Mouse (Mus musculus): ENCODE results near the gene Parp12.

Gene Parp12

DNA sequence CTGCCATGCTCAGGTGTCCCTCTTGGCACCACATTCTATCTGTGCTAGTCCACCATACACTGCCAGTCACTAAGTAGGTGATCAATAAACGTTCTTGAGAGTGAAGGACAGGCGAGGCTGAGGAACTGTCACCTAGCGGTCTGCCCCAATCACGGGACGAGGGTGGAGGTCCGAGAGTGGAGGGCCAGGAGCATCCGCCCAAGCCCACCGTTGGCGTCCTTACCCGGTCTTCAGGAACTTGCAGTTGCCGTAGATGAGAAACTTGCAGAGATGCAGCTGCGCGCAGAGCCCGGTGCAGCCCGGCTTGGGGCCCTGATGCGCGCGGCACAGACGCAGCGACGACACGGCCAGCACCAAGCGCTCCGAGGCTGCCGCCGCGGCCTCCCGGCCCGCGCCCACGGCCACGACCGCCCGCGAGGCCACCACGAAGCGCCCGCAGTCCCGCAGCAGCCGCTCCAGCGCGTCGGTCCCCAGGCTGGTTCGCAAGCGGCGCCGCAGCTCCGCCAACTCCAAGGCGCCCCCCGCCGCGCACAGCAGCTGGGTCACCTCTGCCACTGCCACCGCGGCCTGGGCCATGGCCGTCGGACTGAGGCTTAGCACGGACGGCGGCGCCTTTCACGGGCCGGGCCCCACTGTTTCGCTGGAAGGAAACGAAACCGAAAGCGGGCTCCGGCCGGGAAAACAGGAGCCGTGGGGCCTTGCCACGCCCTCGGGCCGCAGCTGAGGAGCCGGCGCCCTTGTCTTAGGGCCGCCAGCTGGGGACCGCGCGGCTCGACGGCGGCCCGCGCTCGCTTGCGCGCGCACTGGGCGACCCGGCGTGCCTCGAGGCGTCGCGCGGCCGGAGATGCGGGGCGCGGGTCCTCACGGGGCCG, at the start of gene Parp12:
Gene Parp12, minus strand, starts transcription at position 766 of the 872 bp plus-strand sequence.
- DNase-seq (ENCODE audit: low spot score in 2 of 2) = peak in 1 of 2 experiments; percentile 49

DNA sequence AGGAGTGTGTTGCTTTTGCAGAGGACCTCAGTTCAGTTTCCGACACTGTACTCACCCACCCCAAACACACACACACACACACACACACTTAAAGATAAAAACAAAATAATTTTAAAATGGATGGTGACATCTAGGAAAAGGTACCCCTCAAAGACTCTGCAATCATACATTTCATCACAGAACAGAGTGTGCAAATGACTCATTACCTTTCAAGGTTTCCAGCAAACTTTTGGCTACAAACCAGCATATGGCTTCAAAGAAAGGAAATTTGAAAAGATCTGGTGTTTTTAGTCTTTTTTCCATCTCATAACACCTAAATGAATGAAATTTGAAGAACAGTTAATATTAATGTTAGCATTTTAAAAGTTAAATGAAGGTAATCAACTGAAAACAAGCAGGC, 46.7 kb upstream of the Parp12 start:
- no peak for DNase-seq (ENCODE audit: low spot score in 2 of 2)

DNA sequence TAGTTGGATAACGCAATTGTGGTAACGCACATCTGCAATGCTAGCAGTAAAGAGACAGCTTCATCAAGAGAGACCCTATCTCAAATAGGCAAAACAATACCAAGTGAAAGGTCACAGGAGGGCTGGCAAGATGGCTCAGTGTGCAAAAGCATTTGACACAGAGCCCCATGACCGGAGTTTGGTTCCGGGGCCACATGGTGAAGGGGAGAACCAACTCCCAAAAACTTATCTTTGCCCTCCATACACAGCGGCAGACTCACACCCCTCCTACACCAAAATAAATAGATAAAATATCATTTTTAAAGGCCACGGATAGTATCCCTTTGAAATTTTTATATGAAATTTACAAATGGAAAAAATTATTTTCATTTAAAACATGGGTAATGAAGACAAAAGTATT, 43.8 kb upstream of the Parp12 start:
- DNase-seq (ENCODE audit: low spot score in 2 of 2) = no peak

DNA sequence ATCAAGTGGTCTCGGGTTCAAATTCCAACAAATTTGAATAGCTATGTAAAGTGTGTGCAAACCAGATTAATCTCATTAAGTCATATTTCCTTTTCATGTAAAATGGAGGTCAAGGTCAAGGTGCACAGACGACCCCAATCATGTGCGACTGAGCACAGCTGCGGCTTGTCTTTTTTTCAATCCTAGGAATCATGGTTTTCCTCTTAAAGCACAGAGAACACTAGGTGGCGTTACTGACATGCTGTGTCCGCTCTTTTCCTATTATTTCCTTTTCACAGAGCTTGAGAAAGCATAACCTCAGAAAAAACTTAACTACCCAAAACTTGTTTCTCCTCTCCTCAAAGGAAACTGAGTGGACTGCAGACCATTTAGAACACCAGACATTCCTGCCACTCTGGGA, 27.9 kb upstream of the Parp12 start:
- no peak for DNase-seq (ENCODE audit: low spot score in 2 of 2)

DNA sequence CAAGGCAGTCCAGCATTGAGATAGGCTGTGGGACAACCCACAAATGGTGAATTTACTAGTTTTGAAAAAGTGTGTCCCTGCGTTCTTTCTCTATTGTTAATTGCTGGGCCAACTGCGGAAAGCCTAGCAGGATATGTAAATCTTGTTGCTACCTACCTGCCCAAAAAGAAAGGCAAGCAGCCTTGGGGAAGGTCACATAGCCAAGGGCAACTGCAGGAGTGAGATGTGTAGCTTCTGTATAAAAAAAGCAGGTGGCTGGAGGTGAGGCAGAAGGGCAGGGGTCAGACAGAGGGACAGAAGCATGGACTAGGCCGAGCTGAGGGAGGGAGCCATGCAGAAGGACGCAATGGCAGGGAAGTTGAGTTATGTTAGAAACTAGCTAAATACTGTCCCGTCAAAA, 14.4 kb upstream of the Parp12 start:
- DNase-seq (ENCODE audit: low spot score in 2 of 2) = no peak

DNA sequence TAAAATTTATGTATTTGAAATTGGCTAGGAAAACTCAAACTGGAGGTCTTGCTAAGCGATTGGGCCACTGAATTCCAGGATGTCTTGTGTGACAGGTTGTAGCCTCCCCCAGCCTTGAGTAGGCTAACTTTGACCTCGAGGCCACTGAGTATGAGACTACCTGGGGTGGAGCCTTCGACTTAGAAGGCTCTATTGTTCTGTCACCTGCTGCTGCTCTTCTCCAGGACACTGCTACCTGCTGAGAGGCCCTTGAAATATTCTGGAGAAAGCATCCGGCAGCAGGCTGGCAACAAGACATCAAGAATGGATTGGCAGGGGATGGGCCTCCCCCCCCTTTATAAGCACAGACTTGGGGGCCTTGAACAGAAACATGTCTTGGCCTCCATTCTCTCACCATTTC, 13.3 kb upstream of the Parp12 start:
- no peak for DNase-seq (ENCODE audit: low spot score in 2 of 2)

DNA sequence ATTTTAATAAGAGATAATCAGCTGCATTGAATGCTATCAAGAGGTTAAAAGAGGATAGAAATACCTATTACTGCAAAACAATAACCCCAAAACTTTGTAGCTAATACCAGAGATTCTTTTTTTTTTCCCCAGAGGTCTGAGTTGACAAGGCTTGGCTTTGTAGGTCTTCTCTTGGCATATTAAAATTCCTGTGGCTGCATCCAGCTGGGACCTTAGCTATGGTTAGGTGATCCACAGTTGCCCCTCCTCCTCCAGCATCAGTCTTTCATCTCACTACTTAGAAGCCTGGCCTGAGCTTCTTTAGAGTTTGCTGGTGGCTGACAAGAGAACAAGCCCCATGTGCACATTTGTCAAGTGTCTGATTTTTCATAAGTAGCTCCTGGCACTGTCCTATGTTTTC, 6.6 kb upstream of the Parp12 start:
- no peak for DNase-seq (ENCODE audit: low spot score in 2 of 2)

DNA sequence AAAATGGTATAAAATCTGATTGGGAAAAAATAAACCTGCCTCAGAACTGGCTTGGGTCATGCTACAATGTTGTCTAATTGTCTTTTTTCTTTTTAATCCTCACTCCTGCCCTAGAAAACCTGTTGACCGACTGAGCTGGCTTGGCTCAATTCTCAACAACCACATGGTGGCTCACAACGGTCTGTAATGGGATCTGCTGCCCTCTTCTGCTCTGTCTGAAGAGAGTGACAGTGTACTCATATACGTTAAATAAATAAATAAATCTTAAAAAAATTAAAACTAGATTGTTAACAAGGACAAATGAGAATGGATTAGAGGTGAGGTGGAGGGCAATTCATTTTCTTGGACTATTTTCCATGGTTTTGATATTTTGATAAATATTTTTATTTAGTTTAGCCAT, 2.5 kb upstream of the Parp12 start:
- no peak for DNase-seq (ENCODE audit: low spot score in 2 of 2)

DNA sequence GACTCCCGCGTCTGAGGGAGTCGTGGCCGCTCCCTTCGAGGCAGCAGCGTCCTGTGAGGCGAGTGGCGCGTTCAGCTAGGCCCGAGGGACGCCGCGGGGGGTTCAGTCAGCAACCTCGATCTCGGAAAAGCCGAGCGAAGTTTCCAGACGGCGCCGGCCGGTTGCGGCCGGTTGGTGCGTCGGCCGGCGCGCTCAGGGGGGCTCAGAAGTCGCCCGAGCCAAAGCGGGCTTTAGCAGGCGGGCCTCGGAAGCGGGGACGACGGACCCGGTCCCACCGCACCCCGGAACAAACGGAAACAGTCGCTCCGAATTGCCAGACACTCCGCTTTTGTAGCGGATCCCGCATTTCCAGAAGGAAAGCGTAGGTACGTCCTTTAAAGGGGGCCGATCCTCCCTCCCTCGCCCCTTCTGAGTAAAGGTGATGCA, 320 bp upstream of the Parp12 start:
- peak in 1 of 2 experiments; percentile 9 for DNase-seq (ENCODE audit: low spot score in 2 of 2)

DNA sequence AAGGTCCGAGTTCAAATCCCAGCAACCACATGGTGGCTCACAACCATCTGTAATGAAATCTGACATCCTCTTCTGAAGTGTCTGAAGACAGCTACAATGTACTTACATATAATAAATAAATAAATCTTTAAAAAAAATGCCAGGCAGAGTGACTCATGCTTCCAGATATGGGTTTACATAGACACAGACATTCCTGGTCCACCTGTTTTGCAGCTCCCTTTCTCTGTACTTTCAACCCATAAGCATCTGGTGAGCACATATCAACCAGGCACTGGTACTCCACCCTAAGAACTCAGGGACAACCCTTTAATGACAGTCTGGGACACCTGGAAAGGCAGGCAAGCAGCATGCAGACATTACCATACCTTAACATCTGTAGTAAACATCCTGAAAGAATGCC, 2.7 kb downstream of the Parp12 start:
- DNase-seq (ENCODE audit: low spot score in 2 of 2) = no peak

DNA sequence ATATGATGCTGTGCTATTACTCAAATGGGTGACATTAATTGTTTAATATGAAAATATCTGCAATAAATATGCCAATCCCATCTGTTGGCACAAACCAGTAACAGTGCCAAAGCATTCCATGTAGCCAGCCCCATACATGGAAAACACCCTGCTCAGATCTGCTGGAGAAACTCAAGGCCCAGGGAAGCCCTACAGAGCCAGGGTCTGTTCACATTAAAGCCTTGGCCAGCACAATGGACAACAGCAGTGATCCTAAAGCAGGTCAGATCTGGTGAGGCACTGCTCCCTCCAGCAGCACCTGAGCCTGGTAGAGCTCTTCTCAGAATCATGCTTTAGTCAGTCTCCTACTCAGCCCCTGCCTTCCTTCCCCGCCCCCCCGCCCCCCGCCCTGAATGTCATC, 5.0 kb downstream of the Parp12 start:
- DNase-seq (ENCODE audit: low spot score in 2 of 2) = no peak

DNA sequence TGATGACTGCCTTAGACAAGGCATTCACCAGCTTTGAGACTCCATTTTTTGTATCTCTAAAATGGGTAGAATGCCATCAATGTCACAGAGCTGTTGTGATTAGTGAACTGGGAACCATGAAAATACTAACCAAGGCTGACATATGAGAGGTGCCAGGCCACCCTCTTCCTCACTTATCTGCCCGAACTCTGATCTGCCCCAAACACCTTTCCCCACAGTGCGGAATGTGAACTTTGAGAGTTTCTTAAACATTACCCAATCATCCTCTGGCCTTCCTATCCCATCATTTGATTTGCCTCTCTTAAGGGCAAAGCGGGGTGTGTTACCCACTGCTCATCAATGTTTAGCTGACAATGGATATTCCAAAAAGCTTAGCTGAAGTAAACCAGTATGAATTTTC, 5.4 kb downstream of the Parp12 start:
- DNase-seq (ENCODE audit: low spot score in 2 of 2) = no peak

DNA sequence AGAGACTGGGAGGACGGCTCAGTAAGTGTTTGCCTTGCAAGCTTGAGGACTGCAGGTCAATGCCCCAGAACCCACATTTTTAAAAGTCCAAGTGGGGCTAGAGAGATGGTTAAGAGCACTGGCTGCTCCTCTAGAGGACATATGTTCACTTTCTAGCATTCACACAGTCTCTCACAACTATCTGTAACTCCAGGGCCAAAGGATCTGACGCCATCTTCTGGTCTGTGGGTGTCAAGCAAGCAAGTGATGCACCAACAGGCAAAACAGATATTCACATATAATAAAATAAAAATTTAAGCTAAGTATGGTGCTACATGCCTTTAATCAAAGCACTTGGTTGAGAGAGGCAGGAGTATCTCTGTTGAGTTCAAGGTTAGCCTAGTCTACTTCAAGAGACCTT, 11.3 kb downstream of the Parp12 start:
- no peak for DNase-seq (ENCODE audit: low spot score in 2 of 2)

DNA sequence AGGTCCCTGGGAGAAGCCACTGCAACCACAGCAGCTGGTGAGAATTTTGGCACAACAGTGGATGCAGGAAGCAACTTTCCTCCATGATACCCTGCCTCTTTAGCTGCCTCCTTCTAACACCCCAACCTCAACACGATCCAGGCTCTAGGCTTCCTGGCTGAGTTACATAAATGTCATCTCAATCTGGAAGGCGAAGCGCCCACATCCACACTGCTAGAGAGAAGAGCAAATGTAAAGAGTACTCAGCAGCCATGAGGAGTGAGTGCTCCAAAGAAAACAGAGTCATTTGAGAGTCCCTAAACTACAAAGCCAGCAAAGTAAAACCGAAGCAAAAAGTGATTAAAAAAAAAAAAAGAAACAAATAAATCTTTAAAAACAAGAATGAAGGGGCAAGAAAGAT, 13.5 kb downstream of the Parp12 start:
- DNase-seq (ENCODE audit: low spot score in 2 of 2) = no peak

DNA sequence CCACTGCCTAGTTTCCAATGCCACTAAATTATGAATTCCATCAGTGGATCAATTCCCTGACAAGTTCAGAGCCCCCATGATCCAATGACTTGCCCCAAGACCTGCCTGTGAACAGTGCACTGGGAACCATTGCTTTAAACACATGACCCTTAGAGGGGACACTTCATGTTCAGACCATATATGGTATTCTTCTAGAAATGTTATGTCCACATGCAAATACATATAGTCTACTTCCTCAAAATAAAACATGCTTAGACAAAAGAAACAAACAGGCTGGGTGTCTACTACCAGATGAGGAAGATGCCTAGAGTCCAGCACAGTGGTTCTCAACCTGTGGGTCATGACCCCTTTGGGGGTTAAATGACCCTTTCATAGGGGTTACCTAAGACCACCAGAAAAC, 41.7 kb downstream of the Parp12 start:
- no peak for DNase-seq (ENCODE audit: low spot score in 2 of 2)

DNA sequence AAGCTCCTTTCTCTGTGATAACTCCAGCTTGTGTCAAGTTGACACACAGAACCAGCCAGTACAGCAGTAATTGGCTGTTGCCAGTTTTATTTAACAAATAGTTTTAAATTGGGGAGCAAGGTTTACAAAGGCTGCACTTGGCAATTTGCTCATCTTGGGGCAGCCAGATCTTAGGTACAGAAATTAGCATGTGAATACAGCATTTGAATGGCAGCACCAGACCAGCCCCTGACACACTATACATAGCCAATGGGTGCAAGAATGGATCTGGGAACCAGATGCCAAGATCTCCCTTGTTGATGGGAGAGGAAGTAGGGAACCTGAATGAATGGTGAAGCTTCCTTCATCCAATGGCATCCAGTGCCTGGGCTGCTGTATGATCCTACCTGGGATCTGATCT, 44.0 kb downstream of the Parp12 start:
- no peak for DNase-seq (ENCODE audit: low spot score in 2 of 2)

DNA sequence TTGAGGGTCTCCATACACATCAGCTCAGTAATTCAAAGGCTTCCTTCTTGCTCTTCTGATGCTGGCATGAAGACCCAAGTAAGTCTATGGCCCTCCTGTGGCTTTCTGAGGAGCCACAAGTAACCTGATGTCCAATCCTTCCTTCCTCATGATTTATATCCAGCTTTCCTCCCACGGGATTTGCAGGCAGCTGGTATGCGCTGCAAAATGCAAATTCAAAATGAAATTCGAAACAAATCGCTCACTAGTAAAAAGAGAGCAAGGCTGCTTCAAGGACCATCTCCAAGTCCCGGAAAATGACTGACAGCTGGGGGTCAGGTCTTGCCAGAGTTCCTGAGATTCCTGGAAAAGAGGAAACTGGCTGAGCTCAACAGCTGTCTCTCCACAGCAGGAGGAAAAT, 45.5 kb downstream of the Parp12 start:
- DNase-seq (ENCODE audit: low spot score in 2 of 2) = no peak

DNA sequence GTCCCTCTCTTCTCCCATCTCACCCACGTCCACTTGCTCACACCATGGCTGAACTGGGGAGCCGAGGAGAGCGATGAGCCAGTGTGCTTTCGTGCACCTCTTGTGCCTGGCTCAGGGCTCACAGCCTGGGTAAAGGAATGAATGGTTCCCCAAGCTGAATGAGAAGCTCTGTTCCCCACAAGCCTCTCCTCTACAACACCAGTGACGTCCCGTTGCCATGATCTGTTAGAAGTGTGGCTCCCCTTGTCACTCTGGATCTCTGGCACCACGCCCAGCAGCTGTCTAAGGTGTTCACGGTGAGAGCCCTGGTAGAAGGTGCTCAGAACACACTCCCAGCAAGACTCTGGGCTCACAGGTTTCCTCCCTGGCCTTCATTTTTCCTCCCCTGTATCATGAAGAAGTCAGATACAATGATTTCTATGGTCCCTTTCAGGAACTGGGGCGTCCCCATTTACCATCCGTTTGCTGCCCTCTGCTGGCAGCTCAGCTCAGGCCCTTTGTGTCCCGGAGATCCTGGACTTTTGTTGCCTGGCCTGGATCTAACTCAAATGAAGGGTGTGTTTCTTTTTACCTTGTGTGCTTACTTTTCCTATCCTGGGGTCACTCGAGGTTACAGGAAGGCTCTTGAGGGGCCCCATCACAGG, 51.1 kb downstream of the Parp12 start:
- peak; percentile 48 to 78 for DNase-seq (ENCODE audit: low spot score in 2 of 2)

DNA sequence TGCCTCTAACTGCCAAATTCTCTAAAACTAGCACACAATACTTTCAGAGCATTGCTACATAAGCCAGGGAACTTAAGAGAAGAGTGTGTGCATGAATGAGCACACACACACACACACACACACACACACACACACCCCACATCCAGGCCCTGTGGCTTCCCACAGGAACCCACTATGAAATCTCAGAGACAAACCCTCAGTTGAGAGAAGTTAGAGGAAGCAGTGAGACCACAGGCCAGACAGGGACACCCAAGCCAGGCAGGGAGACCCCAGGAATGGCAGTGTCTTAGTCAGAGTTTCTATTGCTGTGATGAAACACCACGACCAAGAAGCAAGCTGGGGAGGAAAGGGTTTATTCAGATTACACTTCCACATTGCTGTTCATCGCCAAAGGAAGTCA, 54.6 kb downstream of the Parp12 start:
- no peak for DNase-seq (ENCODE audit: low spot score in 2 of 2)

DNA sequence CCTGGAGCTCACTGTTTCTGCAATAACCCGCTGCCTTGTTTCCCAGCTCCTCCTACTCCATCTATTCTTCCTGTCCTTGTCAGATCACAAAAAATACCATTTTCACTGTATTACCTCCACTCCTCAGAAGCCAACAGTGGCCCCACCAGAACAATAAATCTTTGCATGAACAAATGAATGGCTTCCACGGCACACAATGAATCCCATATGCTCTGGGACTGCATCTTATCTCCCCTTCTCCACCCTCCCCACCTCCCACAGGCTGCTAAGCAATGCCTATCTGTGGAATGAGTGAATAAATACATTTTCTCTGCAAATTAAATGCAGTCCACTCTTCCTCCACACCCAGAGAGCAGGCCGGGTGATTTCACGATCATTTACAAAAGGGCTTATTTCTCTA, 57.0 kb downstream of the Parp12 start:
- DNase-seq (ENCODE audit: low spot score in 2 of 2) = no peak

DNA sequence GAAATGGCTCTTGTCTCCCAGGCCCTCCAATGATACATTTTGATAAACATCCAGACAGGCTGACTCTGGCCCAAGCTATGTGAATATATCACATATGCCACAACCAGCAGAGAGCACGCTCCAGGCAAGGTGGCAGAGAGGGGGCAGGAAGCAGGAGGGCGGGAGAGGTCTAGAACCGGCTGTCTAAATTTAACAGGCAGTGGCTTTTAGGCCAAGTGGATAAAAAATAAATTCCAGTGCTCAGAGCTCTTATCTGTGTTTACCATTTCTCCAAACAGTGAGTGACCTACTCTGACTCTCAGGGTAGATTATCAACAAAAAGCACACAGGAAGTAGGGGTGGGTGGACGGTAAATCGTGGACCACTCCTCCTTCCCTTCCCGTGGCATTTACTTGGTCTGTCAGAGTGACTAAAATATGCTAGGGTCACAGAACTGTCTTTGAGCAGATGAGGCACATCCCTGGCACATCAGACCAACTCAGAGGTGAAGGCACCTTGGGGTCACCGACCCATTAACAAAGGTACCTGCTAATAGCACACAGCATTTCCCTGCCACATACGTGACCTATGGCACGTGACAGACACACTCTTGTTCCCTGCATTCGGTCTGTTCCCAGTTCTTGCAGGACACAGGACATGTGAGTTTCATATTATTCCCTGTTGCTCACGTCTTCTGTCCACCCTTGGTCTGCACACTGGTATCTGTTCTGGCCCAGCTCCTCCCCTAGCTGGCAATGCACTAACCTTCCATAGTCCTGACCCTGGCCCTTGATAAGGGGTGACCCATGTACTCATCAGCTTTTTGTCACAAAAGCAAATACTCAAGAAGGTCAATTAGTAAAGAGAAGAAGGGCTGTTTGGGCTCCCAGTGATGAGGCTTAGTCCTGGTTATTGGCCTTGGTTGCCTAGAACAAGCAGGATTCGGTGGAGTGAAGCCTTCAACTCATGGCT, 58.3 kb downstream of the Parp12 start:
- DNase-seq (ENCODE audit: low spot score in 2 of 2) = no peak

DNA sequence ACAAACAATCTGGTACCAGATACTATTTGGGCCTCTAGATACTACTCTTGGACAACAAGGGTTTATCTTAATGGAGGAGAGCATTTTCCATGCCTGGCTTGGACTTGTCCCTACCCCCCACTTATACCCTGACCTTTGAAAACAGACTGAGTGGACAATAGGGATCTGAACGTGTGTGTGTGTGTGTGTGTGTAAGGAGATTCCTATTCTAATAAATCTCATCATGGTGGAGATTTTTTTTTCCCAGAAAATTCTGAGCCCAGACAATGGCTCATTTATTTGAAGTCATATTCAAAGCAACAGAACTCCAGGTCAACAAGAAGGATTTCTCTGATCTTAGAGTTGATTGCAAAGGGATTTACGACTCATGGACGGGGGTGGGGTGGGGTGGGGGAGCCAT, 59.2 kb downstream of the Parp12 start:
- no peak for DNase-seq (ENCODE audit: low spot score in 2 of 2)
